Mouse (Mus musculus): ENCODE data around the gene Unc5c.

Unc5c gene

GRCm38 (mm10) chr3:141814776-141815175, 349.8 kb downstream of the Unc5c start:
- no peak for DNase-seq (ENCODE audit: low spot score in 2 of 2)

GRCm38 (mm10) chr3:141818615-141819312, 353.7 kb downstream of the Unc5c start:
- peak; percentile 18 to 20 for DNase-seq (ENCODE audit: low spot score in 2 of 2)

GRCm38 (mm10) chr3:141819331-141819941, 354.4 kb downstream of the Unc5c start:
- DNase-seq (ENCODE audit: low spot score in 2 of 2), result peak; percentile 11 to 36

- no peak for DNase-seq (ENCODE audit: low spot score in 2 of 2)
These were observed 363.3 kb downstream of the Unc5c start for GRCm38 (mm10) chr3:141828301-141828700.

GRCm38 (mm10) chr3:141831135-141831534, 366.1 kb downstream of the Unc5c start:
- peak; percentile 37 to 86 for DNase-seq (ENCODE audit: low spot score in 2 of 2)

- DNase-seq (ENCODE audit: low spot score in 2 of 2), result peak in 1 of 2 experiments; percentile 28
These were observed 373.8 kb downstream of the Unc5c start for GRCm38 (mm10) chr3:141838864-141839263.

GRCm38 (mm10) chr3:141849206-141849605, 384.2 kb downstream of the Unc5c start:
- no peak for DNase-seq (ENCODE audit: low spot score in 2 of 2)

- no peak for DNase-seq (ENCODE audit: low spot score in 2 of 2)
These were observed 385.1 kb downstream of the Unc5c start for GRCm38 (mm10) chr3:141850141-141850540.

- DNase-seq (ENCODE audit: low spot score in 2 of 2), result no peak
These were observed 389.3 kb downstream of the Unc5c start for GRCm38 (mm10) chr3:141854339-141854738.

GRCm38 (mm10) chr3:141857123-141857522, 392.1 kb downstream of the Unc5c start:
- DNase-seq (ENCODE audit: low spot score in 2 of 2), result no peak

GRCm38 (mm10) chr3:141862816-141863461, 397.9 kb downstream of the Unc5c start:
- DNase-seq (ENCODE audit: low spot score in 2 of 2), result peak in 1 of 2 experiments; percentile 63

- DNase-seq (ENCODE audit: low spot score in 2 of 2), result no peak
These were observed 406.8 kb downstream of the Unc5c start for GRCm38 (mm10) chr3:141871805-141872204.

- DNase-seq (ENCODE audit: low spot score in 2 of 2), result no peak
These were observed 407.5 kb downstream of the Unc5c start for GRCm38 (mm10) chr3:141872337-141873042.

- no peak for DNase-seq (ENCODE audit: low spot score in 2 of 2)
These were observed 417.5 kb downstream of the Unc5c start for GRCm38 (mm10) chr3:141882496-141882895.

GRCm38 (mm10) chr3:141884190-141884589, 419.2 kb downstream of the Unc5c start:
- DNase-seq (ENCODE audit: low spot score in 2 of 2), result no peak
